Mouse (Mus musculus) cerebellum, adult 9-11 months (tissue): Measurements from ENCODE around the gene Slc38a10.

Experiments used
- DNase-seq: peaks from one replicate; pipeline ENCODE4 v3.0.0; 2022

Gene Slc38a10

DNA sequence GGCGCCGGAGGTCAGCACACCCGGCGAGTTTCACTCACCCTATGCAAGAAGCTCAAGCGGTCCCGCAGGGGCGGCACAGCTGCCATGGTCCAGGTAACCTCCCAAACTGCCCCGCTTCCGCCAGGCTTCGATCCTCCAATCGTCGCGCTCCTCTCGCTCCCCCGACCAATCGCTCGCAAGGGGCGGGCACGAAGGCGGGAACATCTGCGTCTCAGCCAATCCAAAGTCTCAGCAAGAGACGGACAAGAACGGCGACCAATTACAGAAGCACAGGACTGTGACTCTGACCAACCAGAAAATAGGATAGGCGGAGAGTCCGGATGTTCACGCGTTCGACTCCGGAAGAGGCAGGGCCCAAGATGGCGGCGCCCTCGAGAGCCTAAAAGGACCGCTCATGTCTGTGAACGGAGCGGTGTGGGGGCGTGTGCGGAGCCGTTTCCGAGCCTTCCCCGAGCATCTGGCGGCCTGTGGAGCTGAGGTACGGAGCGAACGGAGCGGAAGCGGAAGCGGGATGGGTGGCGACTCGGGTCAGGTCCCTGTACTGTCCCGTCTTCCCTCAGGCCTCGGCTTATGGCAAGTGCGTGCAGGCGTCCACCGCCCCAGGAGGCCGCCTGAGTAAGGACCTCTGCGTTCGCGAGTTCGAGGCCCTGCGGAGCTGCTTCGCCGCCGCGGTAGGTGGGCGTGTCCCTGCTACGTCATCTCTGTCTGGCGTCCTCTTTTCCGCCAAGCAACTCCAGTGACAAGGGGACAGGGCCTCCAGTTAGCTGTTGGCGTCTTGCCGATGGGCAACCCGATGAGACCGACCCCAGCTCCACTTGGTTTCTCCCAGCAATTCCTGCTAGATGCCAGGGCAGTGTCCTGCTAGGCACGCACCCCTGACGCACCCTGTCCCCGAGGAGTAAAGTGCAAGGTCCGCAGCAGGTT lies 52.3 kb downstream of the Slc38a10 start, which contains the start of the genes Tepsin and Ndufaf8:
Gene Tepsin (minus strand): TSS at position 144 of the 924 bp plus-strand sequence.
Gene Ndufaf8 (plus strand): TSS at position 341 of the 924 bp plus-strand sequence.
- peak; percentile 99 for DNase-seq

DNA sequence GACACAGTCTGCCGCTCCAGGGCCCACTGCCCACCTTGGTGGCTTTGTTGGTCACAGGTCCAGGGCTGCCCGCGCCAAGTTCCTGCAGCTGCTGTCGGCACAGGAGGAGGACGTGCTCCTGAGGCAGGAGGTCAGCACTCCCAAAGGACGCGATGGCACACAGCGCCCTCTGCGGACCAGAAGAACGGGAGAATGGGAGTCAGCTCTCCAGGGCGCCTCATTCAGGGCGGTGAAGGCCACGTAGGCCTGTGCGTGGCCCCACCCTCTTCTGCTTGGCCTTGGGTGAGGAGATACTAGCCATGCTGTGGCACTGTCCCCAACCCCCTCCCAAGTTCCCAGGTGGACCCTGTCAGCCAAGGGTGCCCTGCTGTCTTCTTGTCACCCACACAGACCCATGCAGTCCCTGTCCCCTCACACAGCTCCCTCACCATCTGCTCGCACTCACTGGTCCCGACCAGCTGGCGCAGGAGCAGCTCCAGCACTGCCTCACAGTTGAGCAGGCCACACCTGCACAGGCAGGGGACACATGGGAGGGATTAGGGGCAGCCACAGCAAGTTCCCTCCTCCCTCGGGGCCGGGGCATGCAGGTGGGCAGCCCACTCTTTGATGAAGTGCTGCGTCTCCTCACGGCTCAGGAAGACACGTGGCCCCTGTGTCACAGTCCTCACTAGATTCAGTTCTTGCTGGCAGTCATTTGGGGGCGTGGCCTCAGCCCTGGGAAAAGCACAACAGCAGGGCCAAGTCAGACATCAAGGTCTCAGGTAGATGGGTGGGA lies 58.1 kb downstream of the Slc38a10 start:
- no peak for DNase-seq

DNA sequence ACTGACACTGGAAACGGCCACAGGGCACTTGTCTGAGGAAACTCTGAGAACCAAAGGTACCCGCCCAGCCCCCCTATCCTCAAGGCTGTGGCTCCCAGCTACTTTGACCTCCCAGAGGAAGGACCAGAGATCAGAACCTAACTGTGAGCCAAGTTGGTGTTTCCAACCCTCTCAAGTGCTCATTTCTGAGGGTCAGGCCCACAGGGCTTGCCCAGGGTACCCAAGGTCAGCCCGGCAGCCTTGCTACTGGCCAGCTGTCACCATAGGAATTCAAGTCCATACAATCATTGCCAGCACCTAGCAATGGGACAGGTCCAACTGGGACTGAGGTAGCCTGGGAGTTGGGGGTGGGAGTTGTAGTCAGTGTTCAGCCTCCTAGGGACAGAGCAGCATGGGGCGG lies 60.5 kb downstream of the Slc38a10 start:
- DNase-seq, result peak; percentile 40

DNA sequence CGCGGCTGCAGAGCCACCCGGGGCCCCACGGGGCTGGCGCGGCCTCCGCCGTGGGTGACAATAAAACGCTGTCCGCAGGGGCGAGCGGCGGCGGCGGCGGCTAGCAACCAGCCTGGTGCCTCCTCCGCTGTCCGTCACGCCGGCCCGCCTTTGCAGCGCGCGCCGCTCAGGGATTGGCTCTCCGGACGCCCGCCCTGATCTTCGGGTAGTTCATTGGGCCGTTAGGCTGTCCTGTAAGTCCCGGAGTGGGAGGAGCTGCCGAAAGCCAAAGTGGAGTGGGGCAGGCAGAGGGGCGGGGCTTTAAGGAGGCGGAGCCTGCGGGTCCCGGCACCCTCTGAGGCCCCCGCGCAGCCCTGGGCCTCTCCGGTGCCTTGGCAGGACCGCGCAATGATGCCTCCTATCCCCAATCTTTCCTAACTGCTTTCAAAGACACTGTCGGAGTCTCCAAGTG lies 64.4 kb downstream of the Slc38a10 start, which contains the start of gene Cep131:
Gene Cep131 (minus strand): TSS at position 126 of the 451 bp plus-strand sequence.
- peak; percentile 99 for DNase-seq

DNA sequence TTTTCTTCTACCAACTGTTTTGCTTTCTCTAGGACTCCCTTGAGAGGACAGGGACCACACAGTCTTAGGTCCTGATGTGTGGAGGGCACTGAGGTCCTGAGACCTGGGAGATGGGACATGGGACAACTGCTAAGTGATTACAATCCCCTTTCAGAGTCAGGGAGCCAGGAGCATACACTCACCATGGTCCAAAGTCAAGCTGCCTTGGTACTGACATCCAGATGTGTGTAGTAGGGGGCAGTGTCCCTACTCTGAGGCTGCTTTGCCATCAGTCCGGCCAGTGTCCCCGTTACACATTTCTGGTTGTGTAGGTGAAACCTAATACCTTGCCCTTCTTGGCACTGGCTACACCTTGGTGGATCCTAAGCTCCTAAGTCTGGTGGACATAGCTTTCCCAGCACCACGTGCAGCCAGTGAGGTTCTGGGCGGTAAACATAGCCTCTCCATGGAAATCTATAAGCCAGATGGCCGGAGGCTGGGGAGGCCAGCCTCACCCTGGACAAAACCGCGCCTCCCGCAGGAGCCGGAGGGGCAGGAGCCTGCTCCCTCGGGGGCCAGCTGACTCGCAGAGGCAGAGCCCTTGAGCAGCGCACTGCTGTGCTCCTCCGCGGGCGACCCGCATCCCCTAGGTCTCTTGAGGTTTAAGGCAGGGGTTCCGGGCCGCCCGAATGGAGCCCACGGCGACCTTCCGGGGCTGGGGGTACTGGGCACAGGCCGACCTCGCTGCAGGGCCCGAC lies 65.1 kb downstream of the Slc38a10 start:
- DNase-seq, result peak; percentile 79

DNA sequence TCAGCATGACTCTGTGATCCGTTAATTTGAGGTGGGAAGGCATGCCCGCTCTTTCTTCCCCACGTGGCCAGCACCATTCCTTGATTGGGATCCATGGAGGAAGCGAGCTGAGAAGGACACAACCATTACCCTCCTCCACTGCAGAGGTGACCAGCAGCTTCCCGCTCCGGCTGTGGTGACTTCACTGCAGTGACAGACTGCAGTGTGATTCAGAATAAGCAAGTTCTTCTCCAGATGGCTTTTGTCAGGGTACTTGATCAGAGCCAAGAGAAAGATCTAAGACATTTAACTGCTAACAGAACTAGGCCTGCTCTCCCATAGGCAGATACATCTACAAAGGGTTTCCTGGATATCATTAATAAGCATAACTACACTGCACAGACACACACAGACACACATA lies 70.9 kb downstream of the Slc38a10 start:
- no peak for DNase-seq

DNA sequence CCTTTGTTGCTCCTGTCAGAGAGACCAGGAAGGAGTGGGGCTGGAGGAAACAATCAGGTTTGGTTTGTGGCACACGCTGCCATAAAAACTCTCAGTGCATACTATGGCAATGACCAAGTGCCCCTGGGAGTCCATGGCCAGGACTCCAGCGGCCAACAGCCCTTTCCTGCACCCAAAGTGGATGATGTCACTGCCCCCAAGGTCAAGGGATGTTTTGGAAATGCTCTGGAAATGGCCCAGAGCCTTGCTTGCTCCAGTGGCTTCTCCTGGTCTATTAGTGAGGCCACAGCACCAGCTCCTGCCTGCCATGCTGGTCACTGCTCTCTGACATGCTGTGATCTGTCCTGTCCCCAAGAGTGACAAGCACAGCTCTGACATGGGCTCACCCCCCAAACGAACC lies 75.0 kb downstream of the Slc38a10 start:
- DNase-seq, result no peak

DNA sequence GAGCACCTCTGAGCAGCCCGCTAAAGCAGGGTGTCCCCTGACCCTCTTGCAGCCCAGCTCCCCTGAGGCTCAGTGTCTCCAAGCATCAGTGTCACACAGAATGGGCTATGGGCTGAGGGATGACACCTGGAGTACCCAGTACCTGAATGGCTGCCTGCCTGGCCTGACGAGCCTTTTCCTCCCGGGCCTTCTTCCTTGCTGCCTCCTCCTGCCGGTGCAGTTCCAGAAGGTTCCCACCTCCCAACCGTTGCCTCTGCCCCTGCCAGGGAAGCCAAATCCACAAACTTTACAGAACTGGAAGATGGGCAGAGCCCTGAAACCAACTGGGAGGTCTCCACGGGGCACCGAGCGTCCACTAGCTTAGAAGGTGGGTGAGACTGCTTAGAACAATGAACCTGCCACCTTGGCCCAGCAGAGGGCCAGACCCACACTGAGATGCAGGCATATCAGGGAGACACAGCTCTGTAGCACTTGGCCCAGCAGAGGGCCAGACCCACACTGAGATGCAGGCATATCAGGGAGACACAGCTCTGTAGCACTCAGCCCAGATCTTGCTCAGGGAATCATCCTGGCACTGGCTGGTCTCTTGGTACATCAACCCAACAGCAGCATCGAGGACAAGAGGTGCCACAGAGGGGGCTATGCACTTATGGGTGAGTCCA lies 78.0 kb downstream of the Slc38a10 start:
- no peak for DNase-seq

DNA sequence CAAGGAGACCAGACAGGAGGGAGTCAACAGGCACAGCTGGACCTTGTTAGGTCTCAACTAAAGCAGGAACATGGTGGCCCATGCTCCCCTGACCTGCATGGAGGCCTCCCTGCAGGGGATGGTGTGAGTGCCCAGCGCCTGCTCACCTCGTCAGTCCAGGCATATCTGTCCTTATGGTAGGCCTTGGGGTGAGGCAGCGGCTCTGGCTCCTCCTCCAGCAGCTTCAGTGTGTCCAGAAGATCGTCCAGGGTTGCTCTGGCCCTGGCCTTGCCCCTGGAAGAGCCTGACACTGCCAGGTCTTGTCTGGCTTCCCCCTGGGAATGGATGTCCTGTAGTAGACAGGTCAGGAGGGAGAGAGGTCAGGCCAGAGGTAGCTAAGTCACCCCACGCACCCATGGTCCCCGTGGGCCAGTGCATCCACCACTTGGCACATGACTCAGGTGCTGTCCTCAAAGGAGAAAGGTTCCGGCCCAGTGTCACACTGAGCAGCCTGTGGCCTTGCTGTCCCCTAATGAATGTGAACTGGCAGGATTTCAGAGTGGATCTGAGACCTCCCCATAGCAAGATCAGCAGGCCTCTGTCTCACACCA lies 79.3 kb downstream of the Slc38a10 start:
- no peak for DNase-seq

DNA sequence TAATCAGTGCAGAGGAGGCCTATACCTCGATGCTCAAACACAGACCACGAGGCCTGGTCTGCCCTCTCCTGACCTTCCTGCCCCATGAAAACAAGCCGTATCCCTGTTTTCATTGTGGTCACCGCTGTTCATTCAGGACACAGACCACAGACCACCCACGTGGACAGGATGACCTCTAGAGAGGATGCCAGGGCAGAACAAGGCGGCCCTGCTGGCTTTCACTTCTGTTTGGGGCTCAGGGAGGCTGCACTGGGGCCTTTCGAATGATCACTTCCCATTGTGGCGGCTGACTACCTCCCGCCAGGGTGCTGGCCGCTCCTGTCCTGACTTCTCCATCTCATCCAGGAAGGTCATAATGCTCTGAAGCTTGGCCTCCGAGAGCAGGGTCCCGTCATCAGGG lies 80.1 kb downstream of the Slc38a10 start:
- DNase-seq, result no peak

DNA sequence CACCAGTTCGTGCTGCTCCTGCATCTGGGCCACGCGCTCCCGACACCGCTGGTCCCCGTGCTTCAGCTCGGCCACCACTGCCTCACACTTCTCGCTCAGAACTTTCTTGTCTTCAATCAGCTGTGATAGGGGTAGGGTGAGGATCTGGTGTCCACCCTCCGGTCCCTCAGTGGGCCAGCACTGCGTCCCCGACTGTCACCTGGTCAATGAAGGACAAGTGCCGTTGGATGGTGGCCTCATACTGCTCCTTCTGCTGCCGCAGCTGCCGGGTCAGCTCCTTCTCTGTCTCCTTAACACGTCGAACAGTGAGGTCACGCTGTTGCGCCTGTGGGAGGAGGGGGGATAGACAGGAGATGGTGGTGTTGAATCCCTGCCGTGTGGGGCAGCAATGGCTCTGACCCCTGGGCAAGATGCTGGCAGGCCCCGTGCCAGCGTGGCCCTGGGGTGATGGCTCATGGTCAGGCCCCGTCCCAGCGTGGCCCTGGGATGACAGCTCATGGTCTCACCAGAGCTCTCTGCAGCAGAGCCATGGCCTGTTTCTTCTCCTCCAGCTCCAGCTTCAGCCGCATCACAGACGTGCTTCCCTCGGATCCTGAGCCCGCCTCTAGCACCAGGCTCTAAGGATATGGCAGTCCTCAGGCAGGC lies 80.7 kb downstream of the Slc38a10 start:
- no peak for DNase-seq

DNA sequence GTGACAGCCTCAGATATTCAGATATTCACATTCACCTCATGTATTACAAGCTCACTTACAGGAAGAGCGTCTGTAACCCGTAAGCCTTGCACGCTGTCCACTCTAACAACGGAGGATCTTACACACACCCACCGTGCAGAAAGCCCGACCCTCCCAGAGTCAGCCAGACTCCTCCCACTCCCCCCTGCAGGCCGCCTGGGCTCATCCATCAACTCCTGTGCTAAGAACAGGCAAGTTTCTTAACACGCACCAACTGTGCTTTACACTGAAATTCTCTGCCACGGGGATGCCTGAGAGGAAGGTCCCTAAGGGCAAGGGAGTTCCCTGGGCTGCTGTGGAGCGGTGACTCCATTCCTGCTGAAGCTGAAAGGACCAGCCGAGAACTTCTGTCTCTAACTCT lies 81.9 kb downstream of the Slc38a10 start:
- no peak for DNase-seq

DNA sequence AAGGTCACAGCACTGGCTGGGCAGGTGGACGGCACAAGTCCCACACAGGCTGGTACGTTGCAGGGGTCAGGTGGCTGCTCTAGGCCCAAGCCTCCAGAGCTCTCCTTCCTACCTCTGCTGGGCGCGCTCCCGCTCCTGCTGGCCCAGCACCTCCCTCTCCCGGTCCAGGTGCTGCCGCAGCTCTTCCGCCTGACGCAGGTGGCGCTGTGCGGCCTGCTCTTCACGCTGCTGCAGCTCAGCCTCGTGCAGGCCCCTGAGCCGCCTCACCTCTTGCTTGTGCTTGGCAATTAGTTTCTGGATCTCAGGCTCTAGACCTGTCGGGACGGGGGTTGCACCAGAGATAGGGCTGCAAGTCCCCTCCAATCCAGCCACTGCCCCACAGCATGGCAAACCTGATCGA lies 83.3 kb downstream of the Slc38a10 start:
- peak; percentile 39 for DNase-seq

DNA sequence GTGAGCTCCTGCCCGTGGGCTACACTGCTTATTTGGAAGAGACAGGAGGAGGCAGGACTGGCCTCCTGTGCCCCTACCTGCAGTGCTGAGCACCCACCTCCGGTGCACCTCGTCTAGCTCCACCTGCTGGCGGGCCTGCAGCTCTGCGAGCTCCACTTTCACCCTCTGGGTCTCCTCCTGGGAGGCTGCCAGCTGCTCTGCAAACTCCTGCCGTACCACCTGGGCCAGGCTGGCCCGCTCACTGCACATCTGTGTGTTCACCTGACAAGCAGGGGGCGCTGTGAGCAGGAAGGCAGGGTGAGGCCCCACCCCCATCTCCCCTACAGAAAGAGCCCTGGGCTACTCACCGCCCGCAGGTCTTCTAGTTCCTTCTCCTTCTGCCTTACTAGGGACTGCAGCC lies 85.9 kb downstream of the Slc38a10 start:
- peak; percentile 76 for DNase-seq

DNA sequence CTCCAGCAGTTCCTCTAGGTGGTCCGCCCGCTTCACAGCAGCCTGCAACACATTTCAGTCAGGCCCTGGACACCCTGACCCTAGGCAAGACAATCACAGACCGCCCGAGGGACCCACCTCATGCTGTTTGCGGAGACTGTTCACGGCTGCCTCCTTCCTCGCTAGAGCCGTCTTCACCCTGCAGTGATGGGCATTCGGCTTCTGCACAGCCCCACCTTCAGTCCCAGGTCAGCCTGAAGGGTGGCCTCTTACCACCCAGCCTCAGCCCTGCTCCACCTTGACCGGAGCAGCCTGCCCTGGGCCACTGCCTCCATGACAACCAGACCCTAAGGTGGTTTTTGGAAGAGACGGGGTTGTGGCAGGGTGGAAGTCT lies 86.5 kb downstream of the Slc38a10 start:
- DNase-seq, result no peak

DNA sequence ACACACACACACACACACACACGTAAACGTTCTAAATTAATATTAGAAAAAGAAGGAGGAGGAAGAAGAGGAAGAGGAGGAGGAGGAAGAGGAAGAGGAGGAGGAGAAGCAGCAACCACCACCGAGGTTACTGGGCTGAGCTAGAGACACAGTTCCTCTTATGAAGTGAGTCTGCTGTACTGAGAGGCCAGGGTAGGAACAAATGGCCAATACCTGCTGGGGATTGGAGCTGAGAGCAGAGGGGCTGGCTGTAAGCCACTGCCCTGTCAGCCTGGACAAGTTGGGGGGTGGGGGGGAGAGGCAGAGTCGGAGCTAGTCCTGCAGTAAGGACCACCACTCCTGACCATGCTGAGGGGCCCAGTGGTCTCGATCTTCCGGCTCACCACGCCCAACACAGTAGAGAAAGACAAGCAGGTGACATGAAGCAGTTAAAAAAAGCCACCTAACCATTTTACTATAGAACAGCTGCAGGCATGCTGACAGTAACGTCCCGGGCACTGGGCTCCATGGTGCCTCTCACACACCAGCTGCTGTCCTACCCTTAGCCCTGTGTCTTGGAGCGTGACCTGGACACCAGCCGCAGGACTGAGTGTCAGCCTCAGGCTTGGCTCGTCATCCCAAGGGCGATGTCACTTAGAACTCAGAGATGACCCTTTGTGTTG lies 87.0 kb downstream of the Slc38a10 start:
- DNase-seq, result no peak

DNA sequence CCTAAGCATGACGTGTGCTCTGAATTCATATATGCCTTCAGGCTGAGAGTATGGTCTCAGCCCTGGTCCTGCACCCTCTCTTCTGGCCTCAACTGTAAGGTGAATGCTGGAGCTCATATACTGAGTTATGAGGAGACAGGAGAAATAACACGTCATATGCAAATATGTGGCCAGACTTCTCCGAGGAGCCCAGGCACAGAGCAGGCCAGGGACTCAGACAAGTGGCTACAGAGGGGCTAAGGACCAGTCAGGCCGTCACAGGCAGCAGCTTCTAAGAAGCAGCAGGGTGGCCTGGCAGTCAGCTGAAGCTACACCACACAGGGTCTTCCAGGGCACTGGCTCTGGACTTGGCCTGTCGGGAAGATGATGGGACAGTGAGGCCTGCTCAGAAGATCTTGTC lies 87.8 kb downstream of the Slc38a10 start:
- no peak for DNase-seq

DNA sequence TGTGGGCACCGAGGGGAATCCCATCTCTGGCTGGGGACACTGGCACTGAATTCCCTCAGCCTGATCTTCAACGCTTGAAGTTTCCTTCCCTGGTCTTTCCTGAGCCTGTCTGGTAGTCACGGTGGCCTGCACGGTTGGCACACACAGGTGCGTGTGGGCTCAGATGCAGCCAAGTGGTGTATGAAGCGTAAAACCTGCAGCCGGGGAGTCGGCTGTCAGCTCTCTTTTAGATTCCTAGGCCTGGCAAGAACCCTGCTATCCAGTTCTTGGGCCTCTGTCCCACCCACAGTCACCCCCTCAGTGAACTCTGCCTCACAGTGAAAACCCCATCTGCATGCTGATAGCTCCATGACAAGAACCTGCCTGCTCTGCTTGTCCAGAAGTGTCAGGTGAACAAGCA lies 90.5 kb downstream of the Slc38a10 start:
- DNase-seq, result no peak

DNA sequence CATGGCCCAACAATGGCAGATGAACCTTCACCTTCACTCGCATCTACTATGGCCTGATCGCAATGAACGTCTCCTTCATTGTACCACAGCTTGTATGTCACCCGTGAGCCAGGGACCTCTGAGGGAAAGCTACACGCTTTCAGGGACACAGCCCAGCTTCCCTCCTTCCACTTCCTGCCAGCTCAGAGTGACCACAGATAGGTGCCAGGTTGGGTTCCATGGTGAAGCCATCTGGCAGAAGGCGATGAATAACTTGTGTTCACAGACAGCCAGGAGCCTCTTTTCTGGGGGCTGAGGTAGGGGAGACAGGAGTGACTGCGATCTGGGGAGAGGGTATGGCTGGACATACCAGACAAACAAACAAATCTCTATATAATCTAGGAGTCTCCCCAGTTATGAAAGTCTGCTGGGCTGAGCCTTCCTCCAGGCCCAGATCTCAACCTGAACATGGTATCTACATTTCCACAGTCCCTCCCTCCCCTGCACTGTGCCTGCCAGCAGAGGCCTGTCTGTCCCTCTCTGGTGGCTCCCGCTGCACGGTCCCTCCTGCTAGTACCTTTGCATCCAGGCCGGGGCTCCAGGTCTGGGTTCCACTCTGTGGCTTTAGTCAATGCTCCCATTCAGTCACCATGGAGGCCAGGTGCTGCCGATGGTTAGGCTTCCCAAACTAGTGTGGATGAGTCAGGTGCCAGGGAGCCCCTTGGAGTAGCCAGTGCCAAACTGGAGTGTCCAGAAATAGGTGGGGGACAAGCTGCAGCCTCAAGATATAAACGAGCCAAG lies 95.0 kb downstream of the Slc38a10 start:
- DNase-seq, result peak; percentile 82
